Mouse (Mus musculus) MEL (cell line): ENCODE measurements at regions not wholly inside any gene's neighbourhood (a gene's known extent, or its start where the extent isn't known, plus 50 kb on each side); places are given as distances from the start of the nearest gene placed in this dataset.

Source experiments
- DNase-seq: peaks from one replicate; pipeline ENCODE4 v3.0.0; 2011; ENCODE audit warnings: low read depth, low spot score
- H3K27ac ChIP-seq: 2 replicates; pipeline ENCODE4 v1.5.1; 2012; ENCODE audit warnings: low read depth, mild to moderate bottlenecking, control low read depth, low read length, moderate library complexity; ENCODE audit not compliant: control insufficient read depth
- H3K27me3 ChIP-seq, 2 experiments: fragments of 150-350 bp in 1 of 2; sonication (generic) in 1 of 2; 2 replicates each; pipeline ENCODE4 v1.6.1; 2012; ENCODE audit warnings: low read length in 2 of 2, mild to moderate bottlenecking in 2 of 2, improper control_type of control experiment in 1 of 2, moderate library complexity in 1 of 2; ENCODE audit not compliant: insufficient read depth in 2 of 2, control insufficient read depth in 1 of 2
- H3K36me3 ChIP-seq, 2 experiments: 2 replicates each; pipeline ENCODE4 v1.6.1; 2012 to 2014; ENCODE audit warnings: low read length in 2 of 2, improper control_type of control experiment in 1 of 2, inconsistent platforms in 1 of 2, mild to moderate bottlenecking in 1 of 2; ENCODE audit not compliant: insufficient read depth in 2 of 2, control insufficient read depth in 1 of 2
- H3K4me1 ChIP-seq, 2 experiments: fragments of 150-350 bp in 1 of 2; sonication (generic) in 1 of 2; 2 replicates each; pipeline ENCODE4 v1.6.1; 2012; ENCODE audit warnings: low read length in 2 of 2, improper control_type of control experiment in 1 of 2, mild to moderate bottlenecking in 1 of 2; ENCODE audit not compliant: insufficient read depth in 2 of 2, control insufficient read depth in 1 of 2
- H3K4me3 ChIP-seq, 2 experiments: fragments of 150-350 bp in 1 of 2; sonication (generic) in 1 of 2; 2 replicates each; pipeline ENCODE4 v1.5.1; 2012; ENCODE audit warnings: low read depth in 2 of 2, low read length in 2 of 2, mild to moderate bottlenecking in 2 of 2, moderate library complexity in 2 of 2, control low read depth in 1 of 2, improper control_type of control experiment in 1 of 2; ENCODE audit not compliant: control insufficient read depth in 1 of 2, insufficient read depth in 1 of 2
- H3K79me2 ChIP-seq: 2 replicates; pipeline ENCODE4 v1.6.1; 2012; ENCODE audit warnings: mild to moderate bottlenecking, low read length, moderate library complexity; ENCODE audit not compliant: control insufficient read depth, poor library complexity, insufficient read depth
- H3K9ac ChIP-seq: 2 replicates; pipeline ENCODE4 v1.6.1; 2012; ENCODE audit warnings: low read depth, mild to moderate bottlenecking, control low read depth, low read length, moderate library complexity; ENCODE audit not compliant: control insufficient read depth, poor library complexity, severe bottlenecking
- H3K9me3 ChIP-seq: fragments of 150-350 bp; sonication (generic); replicated peaks from 2 replicates; pipeline ENCODE4 v1.6.1; 2012; ENCODE audit warnings: mild to moderate bottlenecking, low read length, improper control_type of control experiment, moderate library complexity; ENCODE audit not compliant: insufficient read depth
- CTCF ChIP-seq, 3 experiments: IDR thresholded peaks in 2 of 3; conservative IDR thresholded peaks in 1 of 3; 2 replicates each; pipeline ENCODE4 v1.5.1; 2011 to 2012; ENCODE audit warnings: low read length in 3 of 3, low read depth in 2 of 3, mild to moderate bottlenecking in 2 of 3, improper control_type of control experiment in 1 of 3, inconsistent platforms in 1 of 3, mixed read lengths in 1 of 3, moderate library complexity in 1 of 3; ENCODE audit not compliant: control insufficient read depth in 1 of 3, insufficient read depth in 1 of 3, poor library complexity in 1 of 3, severe bottlenecking in 1 of 3
- E2F4 ChIP-seq: IDR thresholded peaks from 2 replicates; pipeline ENCODE4 v1.6.1; 2011; ENCODE audit warnings: low read depth, low read length, improper control_type of control experiment, borderline replicate concordance
- ELF1 ChIP-seq: IDR thresholded peaks from 2 replicates; pipeline ENCODE4 v1.6.1; 2014; ENCODE audit warnings: low read depth, mild to moderate bottlenecking, inconsistent platforms, low read length, improper control_type of control experiment, moderate library complexity
- EP300 ChIP-seq, 2 experiments: IDR thresholded peaks; 2 replicates each; pipeline ENCODE4 v1.6.1; 2011; ENCODE audit warnings: improper control_type of control experiment in 2 of 2, low read length in 2 of 2, low read depth in 1 of 2, mild to moderate bottlenecking in 1 of 2
- ETS1 ChIP-seq: IDR thresholded peaks from 2 replicates; pipeline ENCODE4 v1.6.1; 2012; ENCODE audit warnings: low read depth, mild to moderate bottlenecking, inconsistent platforms, low read length, improper control_type of control experiment, moderate library complexity
- GABPA ChIP-seq: IDR thresholded peaks from 2 replicates; pipeline ENCODE4 v1.6.1; 2012; ENCODE audit warnings: low read depth, mild to moderate bottlenecking, inconsistent platforms, low read length, improper control_type of control experiment, moderate library complexity
- GATA1 ChIP-seq: IDR thresholded peaks from 2 replicates; pipeline ENCODE4 v1.6.1; 2011; ENCODE audit warnings: low read depth, low read length, improper control_type of control experiment
- HCFC1 ChIP-seq: IDR thresholded peaks from 2 replicates; pipeline ENCODE4 v1.6.1; 2012; ENCODE audit warnings: low read depth, mild to moderate bottlenecking, inconsistent platforms, low read length, improper control_type of control experiment, moderate library complexity
- JUND ChIP-seq: IDR thresholded peaks from 2 replicates; pipeline ENCODE4 v1.6.1; 2011; ENCODE audit warnings: low read depth, mild to moderate bottlenecking, improper control_type of control experiment, low read length
- KAT2A ChIP-seq: conservative IDR thresholded peaks from 2 replicates; pipeline ENCODE4 v1.6.1; 2012; ENCODE audit warnings: low read depth, low read length, improper control_type of control experiment, inconsistent platforms
- MAFK ChIP-seq: IDR thresholded peaks from 2 replicates; pipeline ENCODE4 v1.6.1; 2011; ENCODE audit warnings: low read depth, mild to moderate bottlenecking, low read length, improper control_type of control experiment, borderline replicate concordance
- MAX ChIP-seq: IDR thresholded peaks from 2 replicates; pipeline ENCODE4 v1.6.1; 2011; ENCODE audit warnings: low read length, improper control_type of control experiment
- MAZ ChIP-seq: IDR thresholded peaks from 2 replicates; pipeline ENCODE4 v1.6.1; 2012; ENCODE audit warnings: low read depth, mild to moderate bottlenecking, inconsistent platforms, low read length, improper control_type of control experiment
- MXI1 ChIP-seq: IDR thresholded peaks from 2 replicates; pipeline ENCODE4 v1.6.1; 2011; ENCODE audit warnings: mild to moderate bottlenecking, low read depth, low read length, improper control_type of control experiment
- MYB ChIP-seq: IDR thresholded peaks from 2 replicates; pipeline ENCODE4 v1.6.1; 2011; ENCODE audit warnings: mild to moderate bottlenecking, low read depth, low read length, improper control_type of control experiment
- NELFE ChIP-seq: IDR thresholded peaks from 2 replicates; pipeline ENCODE4 v1.6.1; 2011; ENCODE audit warnings: low read depth, low read length, improper control_type of control experiment
- POLR2AphosphoS5 ChIP-seq: IDR thresholded peaks from 2 replicates; pipeline ENCODE4 v1.6.1; 2012; ENCODE audit warnings: low read depth, borderline replicate concordance, mild to moderate bottlenecking, inconsistent platforms, low read length, moderate library complexity, mixed read lengths
- RAD21 ChIP-seq: IDR thresholded peaks from 2 replicates; pipeline ENCODE4 v1.6.1; 2011; ENCODE audit warnings: mild to moderate bottlenecking, low read depth, low read length, improper control_type of control experiment
- RCOR1 ChIP-seq: IDR thresholded peaks from 2 replicates; pipeline ENCODE4 v1.6.1; 2012; ENCODE audit warnings: low read depth, mild to moderate bottlenecking, inconsistent platforms, low read length, improper control_type of control experiment
- SMC3 ChIP-seq: IDR thresholded peaks from 2 replicates; pipeline ENCODE4 v1.6.1; 2011; ENCODE audit warnings: low read depth, low read length, improper control_type of control experiment
- TBP ChIP-seq: IDR thresholded peaks from 2 replicates; pipeline ENCODE4 v1.8.0; 2011; ENCODE audit warnings: low read depth, low read length, improper control_type of control experiment
- TCF12 ChIP-seq: IDR thresholded peaks from 2 replicates; pipeline ENCODE4 v1.6.1; 2014; ENCODE audit warnings: low read depth, mild to moderate bottlenecking, inconsistent platforms, low read length, improper control_type of control experiment, moderate library complexity
- UBTF ChIP-seq: IDR thresholded peaks from 2 replicates; pipeline ENCODE4 v1.6.1; 2012; ENCODE audit warnings: low read depth, mild to moderate bottlenecking, inconsistent platforms, low read length, improper control_type of control experiment, moderate library complexity, borderline replicate concordance; ENCODE audit not compliant: insufficient read depth
- USF1 ChIP-seq: IDR thresholded peaks from 2 replicates; pipeline ENCODE4 v1.6.1; 2014; ENCODE audit warnings: low read depth, mild to moderate bottlenecking, inconsistent platforms, low read length, improper control_type of control experiment, moderate library complexity
- ZC3H11A ChIP-seq: IDR thresholded peaks from 2 replicates; pipeline ENCODE4 v1.6.1; 2012; ENCODE audit warnings: low read depth, mild to moderate bottlenecking, inconsistent platforms, low read length, improper control_type of control experiment
- ZNF384 ChIP-seq: IDR thresholded peaks from 2 replicates; pipeline ENCODE4 v1.6.1; 2012; ENCODE audit warnings: low read depth, mild to moderate bottlenecking, inconsistent platforms, low read length, improper control_type of control experiment

GRCm38 (mm10) chr11:18370861-18371260, 417.2 kb upstream of the Etaa1 start:
- H3K27ac ChIP-seq, result no peak overlapping the region
- H3K9ac ChIP-seq, result no peak overlapping the region
- H3K36me3 ChIP-seq, result no peaks in the 10 kb centered on the region
- no peaks in the 10 kb centered on the region for H3K4me1 ChIP-seq
- no peaks in the 10 kb centered on the region for H3K9me3 ChIP-seq
- no peak overlapping the region for H3K4me3 ChIP-seq
- H3K27me3 ChIP-seq, result no peaks in the 10 kb centered on the region
- H3K79me2 ChIP-seq, result no peaks in the 10 kb centered on the region
- TF ChIP-seq MXI1 (no peak), CTCF (IDR thresholded peaks at IDR 0.05 in 2 of 3, conservative IDR thresholded peaks at IDR 0.05 in 1 of 3; ENCODE audit: control insufficient read depth in 1 of 3, insufficient read depth in 1 of 3, low read depth in 2 of 3, low read length in 3 of 3, poor library complexity in 1 of 3, severe bottlenecking in 1 of 3) (peak in 2 of 3 experiments; percentile 21 to 28; a peak in 3 of 6 replicates), MAZ (no peak), NELFE (no peak), RAD21 (peak; percentile 3; the same call in 1 of the 2 replicates), GATA1 (0 out of 2 replicates have a peak, but pooled peaks have one; percentile 18), ETS1 (no peak)
- DNase-seq, result peak; percentile 6

GRCm38 (mm10) chr11:18354866-18355265, 401.2 kb upstream of the Etaa1 start:
- Histone ChIP-seq H3K4me1 (no peaks in the 10 kb centered on the region), H3K36me3 (no peaks in the 10 kb centered on the region), H3K27ac (no peak overlapping the region), H3K27me3 (no peaks in the 10 kb centered on the region; a peak in 1 of 4 replicates), H3K9ac (no peak overlapping the region), H3K79me2 (no peaks in the 10 kb centered on the region), H3K4me3 (no peak overlapping the region), H3K9me3 (no peaks in the 10 kb centered on the region)
- DNase-seq, result peak; percentile 5
- TF ChIP-seq UBTF, result no peak
- no peak for TF ChIP-seq TCF12
- no peak for TF ChIP-seq POLR2AphosphoS5
- no peak for TF ChIP-seq SMC3
- TF ChIP-seq ZNF384, result no peak
- TF ChIP-seq E2F4, result no peak

GRCm38 (mm10) chr11:18354156-18354555, 400.5 kb upstream of the Etaa1 start:
- H3K4me1 ChIP-seq, result no peaks in the 10 kb centered on the region
- DNase-seq, result no peak
- no peaks in the 10 kb centered on the region for H3K9me3 ChIP-seq
- H3K36me3 ChIP-seq, result no peaks in the 10 kb centered on the region
- TF ChIP-seq ELF1 (no peak), HCFC1 (no peak), MYB (no peak), JUND (no peak), TBP (no peak), MAX (no peak), NELFE (no peak), ZC3H11A (no peak), EP300 (IDR thresholded peaks at IDR 0.05; ENCODE audit: low read depth in 1 of 2, low read length in 2 of 2) (no peak), KAT2A (no peak), MAZ (no peak), RCOR1 (no peak), GATA1 (no peak), MAFK (no peak), GABPA (no peak), RAD21 (no peak), USF1 (no peak), ZNF384 (no peak)
- no peak overlapping the region for H3K9ac ChIP-seq
- no peaks in the 10 kb centered on the region; a peak in 1 of 4 replicates for H3K27me3 ChIP-seq
- H3K27ac ChIP-seq, result no peak overlapping the region
- H3K4me3 ChIP-seq, result no peak overlapping the region
- H3K79me2 ChIP-seq, result no peaks in the 10 kb centered on the region
